Mouse (Mus musculus) spleen, adult 2 months (tissue): Measurements from ENCODE around the gene Prkcg. TPM values are rescaled to one million over a fixed set of nuclear protein-coding genes. Genes with fewer than 3 reads are reported as not detected.

ENCODE experiments used
- DNase-seq, 2 experiments: peaks; one replicate each; pipeline versions ENCODE4 v3.0.0 to v3.0.0-alpha.2; 2012 to 2021; ENCODE audit warnings: low spot score in 2 of 2, low read depth in 1 of 2
- H3K27ac ChIP-seq: fragments of 200-500 bp; 2 replicates; pipeline ENCODE4 v1.5.1; 2012; ENCODE audit warnings: low read length, inconsistent platforms; ENCODE audit not compliant: insufficient read depth
- H3K27me3 ChIP-seq: fragments of 200-500 bp; 2 replicates; pipeline ENCODE4 v1.6.1; 2012; ENCODE audit warnings: mild to moderate bottlenecking, moderate library complexity, low read length, inconsistent platforms; ENCODE audit not compliant: control insufficient read depth, insufficient read depth
- H3K36me3 ChIP-seq: fragments of 200-500 bp; 2 replicates; pipeline ENCODE4 v1.6.1; 2012; ENCODE audit warnings: mild to moderate bottlenecking, low read length, inconsistent platforms; ENCODE audit not compliant: control insufficient read depth, insufficient read depth
- H3K4me1 ChIP-seq: fragments of 200-500 bp; 2 replicates; pipeline ENCODE4 v1.6.1; 2011; ENCODE audit warnings: inconsistent platforms; ENCODE audit not compliant: control insufficient read depth, insufficient read depth, insufficient read length
- H3K4me3 ChIP-seq: fragments of 200-500 bp; 2 replicates; pipeline ENCODE4 v1.5.1; 2011; ENCODE audit warnings: mild to moderate bottlenecking, inconsistent platforms; ENCODE audit not compliant: insufficient read depth, insufficient read length; ENCODE audit errors: extremely low read depth
- CTCF ChIP-seq: fragments of 200-500 bp; IDR thresholded peaks from 2 replicates; pipeline ENCODE4 v1.5.1; 2011; ENCODE audit warnings: mild to moderate bottlenecking, inconsistent platforms; ENCODE audit not compliant: insufficient read depth, insufficient read length, insufficient replicate concordance; ENCODE audit errors: extremely low read depth
- POLR2A ChIP-seq: fragments of 200-500 bp; IDR thresholded peaks from 2 replicates; pipeline ENCODE4 v1.6.1; 2011; ENCODE audit warnings: low read depth, low read length, inconsistent platforms
- WGBS: fragments of 180-500 bp; shearing (Covaris S2); methylation state at CpG from one replicate; pipeline ENCODE4 v1.1.7; 2018; 5-methylcytosine and 5-hydroxymethylcytosine counted together
- polyA plus RNA-seq: library from polyadenylated mRNA; depleted of rRNA; stranded (reverse); fragments of >200 nt; gene quantifications from 2 replicates; pipeline ENCODE4 v1.2.3, GENCODE M21; 2012

Gene Prkcg
- polyA plus RNA-seq, 1 experiment, result 5.7 TPM

DNA sequence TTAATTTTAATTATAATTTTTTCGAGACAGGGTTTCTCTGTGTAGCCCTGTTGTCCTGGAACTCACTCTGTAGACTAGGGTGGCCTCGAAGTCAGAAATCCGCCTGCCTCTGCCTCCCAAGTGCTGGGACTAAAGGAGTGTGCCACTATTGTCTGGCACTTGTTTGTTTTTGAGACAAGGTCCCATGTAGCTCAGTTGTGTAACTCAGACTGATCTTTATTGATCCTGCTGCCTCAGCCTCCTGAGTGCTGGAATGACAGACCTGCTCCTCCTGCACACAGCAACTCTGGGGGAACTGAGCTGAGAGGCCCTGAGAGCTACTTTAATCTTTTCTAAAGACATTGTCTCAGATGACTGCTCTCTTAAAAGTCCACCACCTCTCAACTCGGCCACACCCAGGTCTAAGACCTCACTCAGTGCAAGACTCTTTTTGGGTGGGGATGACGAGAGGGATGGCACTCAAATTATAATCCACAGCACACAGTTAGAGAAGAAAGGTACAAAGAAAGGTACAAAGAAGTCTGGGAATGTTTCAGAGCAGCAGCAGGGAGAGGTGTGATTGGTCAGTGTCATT, 8.8 kb upstream of the Prkcg start:
- no peak overlapping the region for H3K4me3 ChIP-seq
- H3K36me3 ChIP-seq, result no peaks in the 10 kb centered on the region
- DNase-seq, result no peak
- 68% methylated on average over 5 of the region's 5 CpGs for WGBS
- peaks cover 8% of the 10 kb centered on the region; the same call in 1 of the 2 replicates for H3K4me1 ChIP-seq
- no peaks in the 10 kb centered on the region for H3K27me3 ChIP-seq
- no peak for TF ChIP-seq CTCF
- TF ChIP-seq POLR2A, result no peak
- H3K27ac ChIP-seq, result 0 out of 2 replicates have a peak overlapping the region, but pooled peaks have one; percentile 5

DNA sequence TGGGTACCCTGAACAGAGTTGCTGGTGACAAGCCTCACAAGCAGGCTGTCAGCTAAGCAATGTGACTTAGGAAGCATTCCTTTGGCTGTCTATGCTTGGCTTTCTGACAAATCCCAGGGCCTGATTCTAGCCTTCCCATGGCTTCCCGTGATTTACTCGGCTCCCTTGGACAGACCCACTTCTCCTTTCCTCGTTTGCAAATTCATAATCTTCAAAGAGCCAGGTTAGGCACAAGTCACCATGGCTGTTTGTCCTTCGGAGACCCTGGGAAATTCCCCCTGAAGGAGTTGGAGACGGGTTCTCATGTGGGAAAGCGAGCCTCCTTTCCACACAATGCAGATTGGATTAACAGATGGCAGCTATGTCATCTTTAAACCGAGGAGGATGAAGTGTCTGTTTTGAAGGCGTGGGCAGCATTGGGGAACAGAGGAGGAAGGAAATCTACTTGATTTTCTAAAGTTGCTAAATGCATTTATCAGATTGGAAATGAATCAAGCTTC, 8.3 kb upstream of the Prkcg start:
- DNase-seq, result no peak
- H3K4me3 ChIP-seq, result no peak overlapping the region
- TF ChIP-seq CTCF (no peak), POLR2A (no peak)

DNA sequence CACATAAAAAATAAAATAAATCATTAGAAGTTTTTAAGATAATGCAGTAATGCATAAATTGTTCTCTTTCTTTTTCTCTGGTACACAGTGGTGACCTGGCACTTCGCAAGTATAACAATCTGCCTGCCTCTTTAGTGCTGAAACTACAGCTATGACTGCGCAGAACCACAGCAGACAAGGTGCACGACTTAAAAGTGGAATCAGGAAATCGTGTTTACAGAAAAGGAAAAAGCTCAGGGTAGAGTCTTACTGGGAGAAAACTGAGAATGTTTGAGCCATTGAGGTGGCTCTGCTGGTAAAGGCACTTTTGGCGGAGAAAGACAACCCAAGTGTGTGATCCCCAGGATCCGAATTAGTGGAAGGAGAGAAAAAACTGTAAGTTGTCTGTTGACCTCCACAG, 7.2 kb upstream of the Prkcg start:
- Histone ChIP-seq H3K4me3 (no peak overlapping the region), H3K36me3 (no peaks in the 10 kb centered on the region), H3K27me3 (no peaks in the 10 kb centered on the region), H3K27ac (no peak overlapping the region), H3K4me1 (peaks cover 7% of the 10 kb centered on the region; the same call in 1 of the 2 replicates)
- no peak for TF ChIP-seq CTCF
- TF ChIP-seq POLR2A, result no peak
- no peak for DNase-seq
- 51% methylated on average over 6 of the region's 6 CpGs for WGBS

More for the DNA sequence above, 8.3 kb upstream of the Prkcg start:
- WGBS, result 43% methylated on average over 8 of the region's 8 CpGs
- Histone ChIP-seq H3K4me1 (peaks cover 4% of the 10 kb centered on the region; the same call in 1 of the 2 replicates), H3K27ac (0 out of 2 replicates have a peak overlapping the region, but pooled peaks have one; percentile 5), H3K36me3 (no peaks in the 10 kb centered on the region), H3K27me3 (no peaks in the 10 kb centered on the region)

DNA sequence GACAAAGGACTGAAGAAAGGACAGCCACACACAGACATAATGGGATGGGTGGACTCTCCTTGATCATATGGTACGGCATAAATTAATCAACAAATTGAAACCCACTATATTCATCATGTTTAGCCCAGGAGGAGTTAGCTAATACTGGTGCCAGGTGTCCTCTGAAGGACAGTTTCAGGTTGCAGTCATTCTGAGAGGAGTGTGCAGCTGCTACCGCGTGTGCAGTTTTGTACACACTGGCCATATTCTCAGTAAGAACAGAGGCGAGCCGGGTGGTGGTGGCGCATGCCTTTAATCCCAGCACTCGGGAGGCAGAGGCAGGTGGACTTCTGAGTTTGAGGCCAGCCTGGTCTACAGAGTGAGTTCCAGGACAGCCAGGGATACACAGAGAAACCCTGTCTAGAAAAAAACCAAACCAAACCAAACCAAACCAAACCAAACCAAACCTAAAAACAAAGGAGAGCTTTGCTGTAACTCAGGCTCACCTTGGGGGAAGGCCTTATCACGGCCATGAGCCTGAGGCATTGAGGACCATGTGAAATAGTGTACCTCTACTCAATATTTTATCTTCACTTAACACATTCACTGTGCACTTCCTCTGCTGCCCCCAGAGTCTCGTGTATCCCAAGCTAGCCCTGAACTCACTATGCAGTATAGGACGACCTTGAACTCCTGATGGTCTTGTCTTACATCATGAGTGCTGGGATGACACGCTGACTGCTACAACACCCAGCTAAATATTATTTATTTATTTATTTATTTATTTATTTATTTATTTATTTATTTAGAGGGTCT, 5.7 kb upstream of the Prkcg start:
- no peak for DNase-seq
- TF ChIP-seq CTCF (no peak), POLR2A (no peak)
- H3K27ac ChIP-seq, result no peak overlapping the region
- no peak overlapping the region for H3K4me3 ChIP-seq
- 84% methylated on average over 11 of the region's 11 CpGs for WGBS
- no peaks in the 10 kb centered on the region for H3K36me3 ChIP-seq
- peaks cover 7% of the 10 kb centered on the region; the same call in 1 of the 2 replicates for H3K4me1 ChIP-seq
- H3K27me3 ChIP-seq, result no peaks in the 10 kb centered on the region

DNA sequence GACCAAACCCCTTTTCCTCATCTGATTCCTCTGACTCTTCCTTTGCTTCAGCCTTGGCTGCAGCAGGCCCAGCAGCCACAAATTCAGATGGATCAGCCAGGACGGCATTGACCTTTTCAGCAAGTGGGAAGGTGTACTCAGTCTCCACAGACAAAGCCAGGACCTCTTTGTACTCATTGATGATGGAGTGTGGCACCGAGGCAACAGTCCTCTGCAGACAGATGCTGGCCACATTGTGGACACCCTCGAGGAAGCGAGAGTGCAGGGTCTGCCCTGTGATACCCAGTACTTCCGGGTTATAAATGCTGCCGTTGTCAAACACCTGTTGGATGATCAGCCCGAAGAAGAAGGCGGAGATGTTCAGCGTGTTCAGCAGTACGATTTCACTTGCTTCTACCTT, 4.4 kb upstream of the Prkcg start:
- no peak for DNase-seq
- no peak for TF ChIP-seq CTCF
- no peak for TF ChIP-seq POLR2A

DNA sequence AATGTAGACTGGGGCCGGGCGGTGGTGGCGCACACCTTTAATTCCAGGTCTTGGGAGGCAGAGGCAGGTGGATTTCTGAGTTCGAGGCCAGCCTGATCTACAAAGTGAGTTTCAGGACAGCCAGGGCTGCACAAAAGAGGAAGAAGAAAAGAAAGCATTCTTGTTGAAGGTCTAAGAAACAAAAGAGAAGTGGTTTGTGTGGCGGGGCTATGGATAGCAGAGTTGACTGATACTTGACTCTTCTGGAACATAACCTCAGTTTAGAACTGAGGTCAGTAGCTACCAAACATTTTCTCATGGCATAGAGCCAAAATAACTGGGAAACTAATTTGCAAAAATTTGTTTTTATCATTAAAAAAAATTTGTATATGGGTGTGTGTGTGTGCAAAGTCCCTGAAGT, 2.9 kb upstream of the Prkcg start:
- H3K4me1 ChIP-seq, result peaks cover 9% of the 10 kb centered on the region; the same call in 1 of the 2 replicates
- 59% methylated on average over 5 of the region's 5 CpGs for WGBS
- TF ChIP-seq POLR2A, result no peak
- no peak for TF ChIP-seq CTCF
- DNase-seq, result no peak
- H3K27me3 ChIP-seq, result no peaks in the 10 kb centered on the region
- H3K4me3 ChIP-seq, result no peak overlapping the region
- H3K27ac ChIP-seq, result peak overlapping the region; percentile 56; the same call in 1 of the 2 replicates
- no peaks in the 10 kb centered on the region for H3K36me3 ChIP-seq

More for the DNA sequence above, 4.4 kb upstream of the Prkcg start:
- Histone ChIP-seq H3K27me3 (no peaks in the 10 kb centered on the region), H3K36me3 (no peaks in the 10 kb centered on the region), H3K4me3 (no peak overlapping the region), H3K27ac (no peak overlapping the region), H3K4me1 (peaks cover 9% of the 10 kb centered on the region; the same call in 1 of the 2 replicates)
- 85% methylated on average over 10 of the region's 10 CpGs for WGBS

DNA sequence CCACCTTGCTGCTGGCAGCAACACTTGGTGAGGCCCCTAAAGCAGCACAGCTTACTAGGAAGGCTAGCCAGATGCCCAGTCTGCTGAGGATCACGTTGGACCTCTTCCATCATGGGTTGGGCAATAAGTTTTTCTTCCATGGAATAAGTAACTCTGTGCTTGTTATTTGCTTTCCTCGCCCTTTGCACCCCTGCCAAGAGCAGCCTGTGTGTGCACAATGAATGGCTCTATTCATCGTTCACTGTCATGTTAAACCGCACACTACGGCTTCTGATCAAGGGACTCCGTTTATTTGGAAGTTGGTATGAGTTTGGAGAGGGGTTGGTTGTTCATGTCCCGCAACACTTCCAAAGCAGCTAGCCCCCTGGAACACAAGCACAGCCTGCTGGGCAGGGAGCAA, 1.8 kb upstream of the Prkcg start:
- TF ChIP-seq POLR2A (no peak), CTCF (no peak)
- H3K27me3 ChIP-seq, result no peaks in the 10 kb centered on the region
- peaks cover 16% of the 10 kb centered on the region; the same call in 1 of the 2 replicates for H3K4me1 ChIP-seq
- H3K27ac ChIP-seq, result no peak overlapping the region
- no peak overlapping the region for H3K4me3 ChIP-seq
- no peaks in the 10 kb centered on the region for H3K36me3 ChIP-seq
- WGBS, result 92% methylated on average over 7 of the region's 7 CpGs
- DNase-seq, result no peak
